Mouse (Mus musculus): ENCODE results near the gene Il6ra.

DNA sequence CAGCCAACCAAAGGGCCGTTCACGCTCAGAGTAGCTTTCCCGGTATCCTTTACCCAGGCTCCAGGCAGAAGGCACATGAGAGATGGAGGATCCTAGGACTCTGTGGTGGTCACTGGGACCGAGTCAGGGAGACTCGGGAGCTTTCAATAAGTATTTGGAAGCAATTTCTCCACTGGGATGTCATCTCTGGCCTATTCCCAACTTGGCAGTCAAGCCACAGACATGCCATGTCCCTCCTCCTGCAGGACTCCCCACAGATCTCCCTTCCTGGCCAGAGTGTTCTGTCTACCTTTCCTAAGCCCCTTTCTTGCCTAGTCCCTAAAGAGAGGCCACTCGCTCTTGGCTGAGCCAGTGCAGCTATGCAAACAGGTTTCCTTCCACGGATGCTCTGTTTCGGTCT lies 35.9 kb downstream of the Il6ra start:
- TF ChIP-seq CTCF (IDR thresholded peaks at IDR 0.05; ENCODE audit: low read depth) (no peak), EP300 (IDR thresholded peaks at IDR 0.05; ENCODE audit: low read depth) (no peak)
